21 mouse cellular contexts compared by ENCODE assay signal in genomic region chr1:165675167-165675566, GRCm38 (mm10). TPM values are rescaled to one million over a fixed set of nuclear protein-coding genes. Genes with fewer than 3 reads are reported as not detected.
DNase-seq lines count a peak whose midpoint lies in the region; ATAC-seq and TF ChIP-seq lines count a peak whose summit lies in the region.
"Had no signal": no experiment of that assay in that cellular context is flagged by ENCODE, and none has a peak within 500 bp of the region (broad histone marks: within the 10 kb centered on the region; RNA-seq: fewer than 3 reads in every experiment).

No protein-coding gene starts in this region.

- H3K4me3 ChIP-seq in heart, embryonic 10.5 days = no peak overlapping the region
- H3K4me3 ChIP-seq in lung, postnatal 0 days (ENCODE audit: low read depth, low read length) = no peak overlapping the region
- H3K4me3 ChIP-seq in megakaryocyte, embryonic 14.5 days (replicated peaks) = peak overlapping the region; percentile 18
- no peak overlapping the region for H3K4me3 ChIP-seq in forebrain, embryonic 16.5 days (replicated peaks; ENCODE audit: low read length)
- H3K4me3 ChIP-seq: embryonic facial prominence, embryonic 10.5 days; neural tube, embryonic 13.5 days had no signal

- DNase-seq in heart, embryonic 10.5 days (ENCODE audit: low spot score) = no peak
- no peak for DNase-seq in heart, postnatal 25 days (ENCODE audit: low spot score)
- DNase-seq in lung, postnatal 0 days (ENCODE audit: low spot score) = peak; percentile 41
- DNase-seq in lung, adult 18-20 months = no peak
- DNase-seq in spleen, postnatal 36 days (ENCODE audit: low spot score in 2 of 2) = no peak
- DNase-seq in right cerebral cortex, adult 18-20 months = no peak
- DNase-seq: adrenal gland, postnatal 14 days; cerebellum, adult 2 months; cerebellum, postnatal 36 days; gastrocnemius, postnatal 14 days; kidney, adult 9 months; lung, postnatal 14 days; thymus, adult 18-20 months; thymus, postnatal 4 days had no signal

- WGBS in heart, embryonic 10.5 days = 86% methylated on average over 9 of the region's 9 CpGs
- 83% methylated on average over 9 of the region's 9 CpGs for WGBS in lung, postnatal 0 days
- WGBS in forebrain, embryonic 16.5 days = 92% methylated on average over 9 of the region's 9 CpGs

- no peaks in the 10 kb centered on the region for H3K9me3 ChIP-seq in heart, embryonic 10.5 days
- H3K9me3 ChIP-seq in lung, postnatal 0 days (ENCODE audit: low read length) = no peaks in the 10 kb centered on the region
- H3K9me3 ChIP-seq in megakaryocyte, embryonic 14.5 days = no peaks in the 10 kb centered on the region
- H3K9me3 ChIP-seq in forebrain, embryonic 16.5 days (ENCODE audit: control insufficient read depth, low read length) = no peaks in the 10 kb centered on the region
- H3K9me3 ChIP-seq: embryonic facial prominence, embryonic 10.5 days; neural tube, embryonic 13.5 days had no signal

- H3K9ac ChIP-seq in lung, postnatal 0 days (replicated peaks; ENCODE audit: low read depth) = no peak overlapping the region
- no peak overlapping the region for H3K9ac ChIP-seq in forebrain, embryonic 16.5 days (replicated peaks; ENCODE audit: low read depth, low read length)
- H3K9ac ChIP-seq: hindbrain, embryonic 14.5 days; liver, embryonic 14.5 days; neural tube, embryonic 13.5 days had no signal

- intact Hi-C loops in heart, postnatal 25 days (cut with DNase I) = no loop called here

- no peak for TF ChIP-seq EP300 in lung, postnatal 0 days (IDR thresholded peaks at IDR 0.05)

- H3K4me1 ChIP-seq in heart, embryonic 10.5 days = peaks cover 89% of the 10 kb centered on the region
- no peaks in the 10 kb centered on the region for H3K4me1 ChIP-seq in lung, postnatal 0 days (ENCODE audit: insufficient read depth, low read depth, low read length)
- peaks cover 19% of the 10 kb centered on the region for H3K4me1 ChIP-seq in megakaryocyte, embryonic 14.5 days
- no peaks in the 10 kb centered on the region for H3K4me1 ChIP-seq in forebrain, embryonic 16.5 days (replicated peaks; ENCODE audit: control insufficient read depth, insufficient read depth, low read length)
- H3K4me1 ChIP-seq: neural tube, embryonic 13.5 days had no signal

- H3K27ac ChIP-seq in heart, embryonic 10.5 days = 0 out of 2 replicates have a peak overlapping the region, but pooled peaks have one; percentile 39
- H3K27ac ChIP-seq in lung, postnatal 0 days (ENCODE audit: low read length) = no peak overlapping the region
- no peak overlapping the region for H3K27ac ChIP-seq in forebrain, embryonic 16.5 days (ENCODE audit: low read length)
- H3K27ac ChIP-seq: embryonic facial prominence, embryonic 10.5 days; hindbrain, embryonic 14.5 days; liver, embryonic 14.5 days; neural tube, embryonic 13.5 days had no signal

- ATAC-seq in lung, postnatal 0 days = no peak
- ATAC-seq in forebrain, embryonic 16.5 days = no peak

- no peak for TF ChIP-seq CTCF in lung, postnatal 0 days (IDR thresholded peaks at IDR 0.05)

- no peak overlapping the region for H3K4me2 ChIP-seq in lung, postnatal 0 days (replicated peaks; ENCODE audit: low read depth, low read length)
- H3K4me2 ChIP-seq in forebrain, embryonic 16.5 days (ENCODE audit: low read length) = no peak overlapping the region
- H3K4me2 ChIP-seq: hindbrain, embryonic 14.5 days; midbrain, embryonic 11.5 days; neural tube, embryonic 13.5 days had no signal

- peaks cover 42% of the 10 kb centered on the region for H3K36me3 ChIP-seq in heart, embryonic 10.5 days
- no peaks in the 10 kb centered on the region for H3K36me3 ChIP-seq in lung, postnatal 0 days (ENCODE audit: insufficient read depth, low read length)
- H3K36me3 ChIP-seq in megakaryocyte, embryonic 14.5 days (replicated peaks; ENCODE audit: low read length) = no peaks in the 10 kb centered on the region
- no peaks in the 10 kb centered on the region for H3K36me3 ChIP-seq in forebrain, embryonic 16.5 days (ENCODE audit: control insufficient read depth, insufficient read depth)
- H3K36me3 ChIP-seq: embryonic facial prominence, embryonic 10.5 days; neural tube, embryonic 13.5 days had no signal

- H3K27me3 ChIP-seq in heart, embryonic 10.5 days (ENCODE audit: insufficient read depth, poor library complexity, severe bottlenecking) = no peaks in the 10 kb centered on the region
- H3K27me3 ChIP-seq in lung, postnatal 0 days (replicated peaks; ENCODE audit: insufficient read depth, low read length) = no peaks in the 10 kb centered on the region
- H3K27me3 ChIP-seq in megakaryocyte, embryonic 14.5 days (replicated peaks) = peaks cover 47% of the 10 kb centered on the region
- H3K27me3 ChIP-seq in forebrain, embryonic 16.5 days (replicated peaks; ENCODE audit: control insufficient read depth, insufficient read depth, low read length) = no peaks in the 10 kb centered on the region
- H3K27me3 ChIP-seq: neural tube, embryonic 13.5 days had no signal

RNA-seq across cellular contexts. Expression of gene Rcsd1, which starts 34.4 kb away (rescaled TPM):
- polyA plus RNA-seq in heart, embryonic 10.5 days (2016; fragmentation: Nextera tagmentation; extraction: Ambion mirVana) = 100 and 130 TPM in 2 replicates
- total RNA-seq in heart, postnatal 25 days (2021) = 10 to 100 TPM; 79.6 to 81.5 TPM
- polyA plus RNA-seq in lung, postnatal 0 days (2015; fragmentation: Nextera tagmentation; extraction: Ambion mirVana) = 49.6 and 54.4 TPM in 2 replicates
- 0.43 and 11.0 TPM in 2 replicates for polyA plus RNA-seq in megakaryocyte, embryonic 14.5 days (2012; ENCODE audit: insufficient read depth, low replicate concordance)
- polyA plus RNA-seq in forebrain, embryonic 16.5 days (2015; fragmentation: Nextera tagmentation; extraction: Ambion mirVana) = 8.3 and 9.9 TPM in 2 replicates

RNA-seq across cellular contexts. Expression of gene Mpzl1, which starts 40.8 kb away (rescaled TPM):
- polyA plus RNA-seq in heart, embryonic 10.5 days (2016; fragmentation: Nextera tagmentation; extraction: Ambion mirVana) = 138 and 170 TPM in 2 replicates
- 10 to 100 TPM; 20.8 to 20.9 TPM for total RNA-seq in heart, postnatal 25 days (2021)
- 136 and 149 TPM in 2 replicates for polyA plus RNA-seq in lung, postnatal 0 days (2015; fragmentation: Nextera tagmentation; extraction: Ambion mirVana)
- polyA plus RNA-seq in megakaryocyte, embryonic 14.5 days (2012; ENCODE audit: insufficient read depth, low replicate concordance) = 0.53 TPM in 1 of 2 replicates, not detected in the other
- 138 and 145 TPM in 2 replicates for polyA plus RNA-seq in forebrain, embryonic 16.5 days (2015; fragmentation: Nextera tagmentation; extraction: Ambion mirVana)

Comparison
In these comparisons a context has a peak if more than half of its experiments do, and no peak if none do; other contexts are left out.
1. RNA of gene Mpzl1, which starts 40.8 kb away (polyA plus RNA-seq): 138 to 170 TPM in heart, embryonic 10.5 days, 136 to 149 TPM in lung, postnatal 0 days and 138 to 145 TPM in forebrain, embryonic 16.5 days; 0.53 TPM in megakaryocyte, embryonic 14.5 days; every median in the first group is over 10 times any median in the second.